Mouse (Mus musculus) E14TG2a.4 (cell line): ENCODE data around the gene H2-Eb2.

Experiments
- CTCF ChIP-seq: conservative IDR thresholded peaks from 2 replicates; pipeline ENCODE4 v1.5.1; 2014; ENCODE audit warnings: low read length
- POU5F1 ChIP-seq: IDR thresholded peaks from 2 replicates; pipeline ENCODE4 v1.6.1; 2014; ENCODE audit warnings: low read length, borderline replicate concordance

DNA sequence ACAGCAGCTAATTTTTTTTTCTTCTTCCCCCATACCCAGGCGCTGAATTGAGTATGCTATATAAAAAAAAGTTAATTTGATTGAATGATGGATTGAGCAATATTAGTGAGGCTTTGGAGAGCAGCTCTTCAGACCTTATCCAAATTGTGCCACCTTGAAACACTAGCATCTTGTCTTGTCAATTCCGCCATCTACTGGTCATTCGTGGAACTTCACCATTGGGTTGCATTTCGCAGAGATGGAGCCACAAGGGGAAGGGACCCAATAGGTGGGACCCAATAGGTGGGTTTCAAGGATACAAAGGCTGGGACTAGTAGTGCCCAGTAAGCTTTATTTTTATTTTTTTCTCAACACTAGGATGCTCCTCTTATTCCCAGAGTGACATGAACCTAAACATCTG, 24.0 kb downstream of the H2-Eb2 start:
- peak; percentile 95 for TF ChIP-seq CTCF
- no peak for TF ChIP-seq POU5F1
